In genomic region chr2:103466984-103467588, GRCm38 (mm10) we compare ENCODE assay signal across 15 mouse cellular contexts. TPM values are rescaled to one million over a fixed set of nuclear protein-coding genes. Genes with fewer than 3 reads are reported as not detected.
DNase-seq lines count a peak whose midpoint lies in the region; ATAC-seq and TF ChIP-seq lines count a peak whose summit lies in the region.
"Had no signal": no experiment of that assay in that cellular context is flagged by ENCODE, and none has a peak within 500 bp of the region (broad histone marks: within the 10 kb centered on the region; RNA-seq: fewer than 3 reads in every experiment).

No protein-coding gene starts in this region.

- TF ChIP-seq CTCF in cerebellum, adult 2 months (IDR thresholded peaks at IDR 0.05; ENCODE audit: borderline replicate concordance, insufficient read depth, low read depth, low read length) = no peak

- peaks cover 57% of the 10 kb centered on the region for H3K36me3 ChIP-seq in kidney, embryonic 14.5 days (ENCODE audit: control insufficient read depth, insufficient read depth, low read length)

- H3K4me1 ChIP-seq in kidney, embryonic 14.5 days (ENCODE audit: control insufficient read depth, insufficient read depth, low read length) = no peaks in the 10 kb centered on the region
- peaks cover 6% of the 10 kb centered on the region; the same call in 1 of the 2 replicates for H3K4me1 ChIP-seq in cerebellum, adult 2 months (ENCODE audit: control insufficient read depth, insufficient read depth, low read length)
- H3K4me1 ChIP-seq: midbrain, embryonic 15.5 days had no signal

- H3K9ac ChIP-seq in kidney, embryonic 14.5 days (ENCODE audit: low read depth, low read length) = no peak overlapping the region
- H3K9ac ChIP-seq: limb, embryonic 12.5 days; midbrain, embryonic 15.5 days had no signal

- H3K27me3 ChIP-seq in kidney, embryonic 14.5 days (ENCODE audit: control insufficient read depth, insufficient read depth, low read length) = no peaks in the 10 kb centered on the region
- H3K27me3 ChIP-seq in cerebellum, adult 2 months (ENCODE audit: control insufficient read depth, insufficient read depth, low read length) = no peaks in the 10 kb centered on the region
- H3K27me3 ChIP-seq: limb, embryonic 12.5 days; midbrain, embryonic 15.5 days had no signal

- H3K4me3 ChIP-seq in kidney, embryonic 14.5 days (ENCODE audit: low read length) = no peak overlapping the region
- no peak overlapping the region for H3K4me3 ChIP-seq in cerebellum, adult 2 months (replicated peaks; ENCODE audit: insufficient read depth, low read depth, low read length)
- H3K4me3 ChIP-seq: limb, embryonic 12.5 days; midbrain, embryonic 15.5 days had no signal

- H3K4me2 ChIP-seq in kidney, embryonic 14.5 days (replicated peaks; ENCODE audit: low read depth, low read length) = no peak overlapping the region
- H3K4me2 ChIP-seq: limb, embryonic 12.5 days; midbrain, embryonic 15.5 days had no signal

- no peak for TF ChIP-seq POLR2A in cerebellum, adult 2 months (IDR thresholded peaks at IDR 0.05; ENCODE audit: borderline replicate concordance, insufficient read depth, low read length)

- DNase-seq in kidney, adult 18-20 months = peak; percentile 70
- peak; percentile 72 to 81 for DNase-seq in cerebellum, adult 2 months
- DNase-seq in kidney, postnatal 14 days = peak; percentile 68
- DNase-seq in lung, postnatal 36 days = peak; percentile 84
- no peak for DNase-seq in T-cell, adult 2 months (ENCODE audit: low spot score)
- DNase-seq in embryo, embryonic 11 days = no peak
- DNase-seq: adrenal gland, postnatal 25 days; B cell, adult 2 months; thymus, postnatal 25 days had no signal

- H3K27ac ChIP-seq in kidney, embryonic 14.5 days (ENCODE audit: low read depth, low read length) = no peak overlapping the region
- no peak overlapping the region for H3K27ac ChIP-seq in cerebellum, adult 2 months (ENCODE audit: insufficient read depth, low read length)
- H3K27ac ChIP-seq: limb, embryonic 12.5 days; midbrain, embryonic 15.5 days had no signal

- no peaks in the 10 kb centered on the region for H3K9me3 ChIP-seq in kidney, embryonic 14.5 days (ENCODE audit: control insufficient read depth, low read length)
- H3K9me3 ChIP-seq: limb, embryonic 12.5 days; midbrain, embryonic 15.5 days had no signal

- ATAC-seq in kidney, embryonic 14.5 days (ENCODE audit: low FRiP score, low TSS enrichment) = no peak
- no peak for ATAC-seq in megakaryocyte-erythroid progenitor cell, adult 5-6 weeks (replicated peaks; ENCODE audit: low FRiP score, low TSS enrichment, poor library complexity, severe bottlenecking)
- ATAC-seq: midbrain, embryonic 15.5 days had no signal

- WGBS in kidney, embryonic 14.5 days = 82% methylated on average over 10 of the region's 10 CpGs
- 38% methylated on average over 10 of the region's 10 CpGs for WGBS in cerebellum, adult 2 months

RNA-seq across cellular contexts. Expression of gene Cat, which starts 17.9 kb away (rescaled TPM):
- 78.2 and 110 TPM in 2 replicates for polyA plus RNA-seq in kidney, embryonic 14.5 days (2014; fragmentation: Nextera tagmentation; extraction: Ambion mirVana)
- polyA plus RNA-seq in cerebellum, adult 2 months (2012; rRNA removed) = 47.6 and 49.1 TPM in 2 replicates
- total RNA-seq in megakaryocyte-erythroid progenitor cell, adult 5-6 weeks (2014; fragmentation: Nextera tagmentation) = 79.6 and 84.5 TPM in 2 replicates
- total RNA-seq in megakaryocyte-erythroid progenitor cell, adult 5-6 weeks (2017) = 45.0 and 46.0 TPM in 2 replicates

RNA-seq across cellular contexts. Expression of gene Elf5, which starts 55.6 kb away (rescaled TPM):
- 2.5 and 2.9 TPM in 2 replicates for polyA plus RNA-seq in kidney, embryonic 14.5 days (2014; fragmentation: Nextera tagmentation; extraction: Ambion mirVana)
- 0.48 and 0.92 TPM in 2 replicates for polyA plus RNA-seq in cerebellum, adult 2 months (2012; rRNA removed)
- not detected in 2 replicates for total RNA-seq in megakaryocyte-erythroid progenitor cell, adult 5-6 weeks (2014; fragmentation: Nextera tagmentation)
- total RNA-seq in megakaryocyte-erythroid progenitor cell, adult 5-6 weeks (2017) = not detected in 2 replicates
- total RNA-seq: adrenal gland, postnatal 25 days; heart, postnatal 25 days had no signal
- polyA plus RNA-seq: limb, embryonic 12.5 days; midbrain, embryonic 15.5 days; neural tube, embryonic 14.5 days had no signal

Comparison
In these comparisons a context has a peak if more than half of its experiments do, and no peak if none do; other contexts are left out.
1. DNase-seq: peak in kidney, adult 18-20 months (single experiment), cerebellum, adult 2 months (2 of 2), kidney, postnatal 14 days (single experiment) and lung, postnatal 36 days (single experiment); none in T-cell, adult 2 months (single experiment) and embryo, embryonic 11 days (single experiment).